Mouse (Mus musculus) gastrocnemius, postnatal 4 days (tissue): ENCODE results near the gene Vmn2r37. TPM values are rescaled to one million over a fixed set of nuclear protein-coding genes. Genes with fewer than 3 reads are reported as not detected.
"Not testable (repeated sequence)": the region's sequence is repeated elsewhere in the genome, so short reads cannot be mapped to it uniquely, and the experiment has no call there.

Experiments
- DNase-seq, 2 experiments: peaks; one replicate each; pipeline ENCODE4 v3.0.0; 2021 to 2022; ENCODE audit warnings: low spot score in 2 of 2, mixed read lengths in 2 of 2
- long read RNA-seq, 2 experiments: library from polyadenylated mRNA; stranded (forward); transcript quantifications; one replicate each; pipeline ENCODE4 v2.0.0; 2021
- total RNA-seq, 2 experiments: library from RNA; stranded (reverse); gene quantifications; 2 replicates each; pipeline ENCODE4 v1.2.3; 2021

Gene Vmn2r37
- not detected for total RNA-seq
- long read RNA-seq, experiment 1, result 0 reads
- long read RNA-seq, experiment 2, result 0 reads

- DNase-seq, result not testable (repeated sequence)
Observed at GRCm38 (mm10) chr7:9223553-9223952, at the start of gene Vmn2r37. Vmn2r37 (minus strand) TSS chr7:9223653.

Other genes starting within 250 kb of the Vmn2r37 start
- gene Vmn2r39, start 192.9 kb downstream of the Vmn2r37 start, total RNA-seq, result not detected
- gene Vmn2r38, start 125.8 kb downstream of the Vmn2r37 start, total RNA-seq, result not detected